Mouse (Mus musculus) lung, postnatal 0 days (tissue): Measurements from ENCODE around the gene Cox20. TPM values are rescaled to one million over a fixed set of nuclear protein-coding genes. Genes with fewer than 3 reads are reported as not detected.
A peak's percentile ranks its signal among the peaks of the same experiment; 100 is the strongest.

ENCODE experiments used
- ATAC-seq: fragments of 200-750 bp; cut with Nextera tagmentation; 2 replicates; pipeline ENCODE4 v1.8.0; 2017; ENCODE audit warnings: moderate library complexity
- DNase-seq: peaks from one replicate; pipeline ENCODE4 v3.0.0-alpha.2; 2016; ENCODE audit warnings: low spot score
- H3K27ac ChIP-seq: fragments of 300-500 bp; sonication (generic); 2 replicates; pipeline ENCODE4 v1.5.1; 2014; ENCODE audit warnings: antibody characterized with exemption, mild to moderate bottlenecking, low read length, mixed read lengths
- H3K27me3 ChIP-seq: fragments of 300-500 bp; sonication (generic); replicated peaks from 2 replicates; pipeline ENCODE4 v1.6.1; 2014; ENCODE audit warnings: low read length, mixed read lengths; ENCODE audit not compliant: insufficient read depth
- H3K36me3 ChIP-seq: fragments of 300-500 bp; sonication (generic); 2 replicates; pipeline ENCODE4 v1.6.1; 2014; ENCODE audit warnings: low read length, mixed read lengths; ENCODE audit not compliant: insufficient read depth
- H3K4me1 ChIP-seq: fragments of 300-500 bp; sonication (generic); 2 replicates; pipeline ENCODE4 v1.6.1; 2014; ENCODE audit warnings: antibody characterized with exemption, low read depth, low read length, mixed read lengths; ENCODE audit not compliant: insufficient read depth
- H3K4me2 ChIP-seq: fragments of 300-500 bp; sonication (generic); replicated peaks from 2 replicates; pipeline ENCODE4 v1.6.1; 2014; ENCODE audit warnings: low read depth, mild to moderate bottlenecking, low read length, moderate library complexity, mixed read lengths
- H3K4me3 ChIP-seq: fragments of 300-500 bp; sonication (generic); 2 replicates; pipeline ENCODE4 v1.5.1; 2014; ENCODE audit warnings: low read depth, low read length
- H3K9ac ChIP-seq: fragments of 300-500 bp; sonication (generic); replicated peaks from 2 replicates; pipeline ENCODE4 v1.6.1; 2014; ENCODE audit warnings: low read depth, mild to moderate bottlenecking
- H3K9me3 ChIP-seq: fragments of 300-500 bp; sonication (generic); 2 replicates; pipeline ENCODE4 v1.6.1; 2016; ENCODE audit warnings: low read length, mixed read lengths
- CTCF ChIP-seq: IDR thresholded peaks from 2 replicates; pipeline ENCODE4 v1.5.1; 2016; ENCODE audit warnings: antibody characterized with exemption, mild to moderate bottlenecking
- EP300 ChIP-seq: IDR thresholded peaks from 2 replicates; pipeline ENCODE4 v1.6.1; 2016; ENCODE audit warnings: antibody characterized with exemption, mild to moderate bottlenecking, control low read depth
- WGBS: fragments of 180-500 bp; shearing (Covaris S2); extraction: QIAGEN DNeasy Blood & Tissue Kit; methylation state at CpG from one replicate; pipeline ENCODE4 v1.1.7; 2014; 5-methylcytosine and 5-hydroxymethylcytosine counted together
- polyA plus RNA-seq: library from polyadenylated mRNA; unstranded; fragments of >200 nt; fragmentation: Nextera tagmentation; extraction: Ambion mirVana; gene quantifications from 2 replicates; pipeline ENCODE4 v1.2.1, GENCODE M21; 2015

The Cox20 gene
- polyA plus RNA-seq, 1 experiment from 2014 or later = 87.1 TPM

GRCm38 (mm10) chr1:178336777-178337481 is 18.0 kb downstream of the Cox20 start:
- 1% methylated on average over 66 of the region's 89 CpGs for WGBS
- peak overlapping the region; percentile 99 for H3K9ac ChIP-seq
- peak overlapping the region; percentile 100 for H3K4me3 ChIP-seq
- peak; percentile 42 for ATAC-seq
- peaks cover 14% of the 10 kb centered on the region; the same call in 1 of the 2 replicates for H3K36me3 ChIP-seq
- DNase-seq = peak; percentile 61
- peak overlapping the region; percentile 73 for H3K4me2 ChIP-seq
- H3K4me1 ChIP-seq = peaks cover 5% of the 10 kb centered on the region; the same call in 1 of the 2 replicates
- no peaks in the 10 kb centered on the region for H3K27me3 ChIP-seq
- peak overlapping the region; percentile 100 for H3K27ac ChIP-seq
- no peak for TF ChIP-seq EP300
- peak; percentile 32 for TF ChIP-seq CTCF
- no peaks in the 10 kb centered on the region for H3K9me3 ChIP-seq

GRCm38 (mm10) chr1:178337551-178338317 is 18.8 kb downstream of the Cox20 start, which contains the start of gene Hnrnpu:
Gene Hnrnpu (minus strand): TSS chr1:178337797.
- peaks cover 5% of the 10 kb centered on the region; the same call in 1 of the 2 replicates for H3K4me1 ChIP-seq
- peak within 1 kb of the TSS; percentile 100 for H3K27ac ChIP-seq
- under 1% methylated on average over 67 of the region's 73 CpGs for WGBS
- H3K36me3 ChIP-seq = peaks cover 7% of the 10 kb centered on the region; the same call in 1 of the 2 replicates
- peak; percentile 98 for DNase-seq
- peak within 1 kb of the TSS; percentile 99 for H3K9ac ChIP-seq
- peak; percentile 87 for ATAC-seq
- no peaks in the 10 kb centered on the region for H3K27me3 ChIP-seq
- peak; percentile 2; the same call in 1 of the 2 replicates for TF ChIP-seq CTCF
- no peak; the same call in 1 of the 2 replicates for TF ChIP-seq EP300
- H3K4me2 ChIP-seq = peak within 1 kb of the TSS; percentile 73
- H3K4me3 ChIP-seq = peak within 1 kb of the TSS; percentile 100
- H3K9me3 ChIP-seq = no peaks in the 10 kb centered on the region

- H3K27me3 ChIP-seq = no peaks in the 10 kb centered on the region
- no peaks in the 10 kb centered on the region for H3K9me3 ChIP-seq
- DNase-seq (peak; percentile 59), ATAC-seq (no peak)
- H3K4me3 ChIP-seq = peak overlapping the region; percentile 100
- peaks cover 5% of the 10 kb centered on the region; the same call in 1 of the 2 replicates for H3K4me1 ChIP-seq
- peak overlapping the region; percentile 100 for H3K27ac ChIP-seq
- 6% methylated on average over 6 of the region's 6 CpGs for WGBS
- 0 out of 2 replicates have a peak, but pooled peaks cover 3% of the 10 kb centered on the region for H3K36me3 ChIP-seq
- TF ChIP-seq CTCF (no peak), EP300 (no peak)
- H3K4me2 ChIP-seq = peak overlapping the region; percentile 73
- peak overlapping the region; percentile 99 for H3K9ac ChIP-seq
These were observed 19.4 kb downstream of the Cox20 start for GRCm38 (mm10) chr1:178338318-178338641.

GRCm38 (mm10) chr1:178340213-178340612 is 21.3 kb downstream of the Cox20 start:
- no peak for TF ChIP-seq EP300
- H3K9ac ChIP-seq = no peak overlapping the region
- no peak overlapping the region for H3K4me3 ChIP-seq
- H3K27ac ChIP-seq = no peak overlapping the region
- no peaks in the 10 kb centered on the region for H3K27me3 ChIP-seq
- H3K9me3 ChIP-seq = no peaks in the 10 kb centered on the region
- no peaks in the 10 kb centered on the region for H3K36me3 ChIP-seq
- H3K4me1 ChIP-seq = no peaks in the 10 kb centered on the region
- H3K4me2 ChIP-seq = no peak overlapping the region
- no peak for ATAC-seq
- DNase-seq = no peak
- WGBS = 94% methylated on average over 2 of the region's 2 CpGs

- Histone ChIP-seq H3K27ac (no peak overlapping the region), H3K27me3 (no peaks in the 10 kb centered on the region), H3K9ac (no peak overlapping the region), H3K4me2 (no peak overlapping the region), H3K4me1 (no peaks in the 10 kb centered on the region), H3K4me3 (no peak overlapping the region), H3K9me3 (no peaks in the 10 kb centered on the region), H3K36me3 (no peaks in the 10 kb centered on the region)
- ATAC-seq (no peak), DNase-seq (no peak)
- TF ChIP-seq CTCF = no peak
- no peak for TF ChIP-seq EP300
- 79% methylated on average over 3 of the region's 3 CpGs for WGBS
These were observed 22.5 kb downstream of the Cox20 start for GRCm38 (mm10) chr1:178341435-178341834.

- Histone ChIP-seq H3K27ac (no peak overlapping the region), H3K4me3 (no peak overlapping the region), H3K27me3 (no peaks in the 10 kb centered on the region), H3K9me3 (no peaks in the 10 kb centered on the region), H3K4me1 (no peaks in the 10 kb centered on the region), H3K36me3 (no peaks in the 10 kb centered on the region), H3K9ac (no peak overlapping the region), H3K4me2 (no peak overlapping the region)
- TF ChIP-seq EP300 = no peak
- TF ChIP-seq CTCF = no peak
- WGBS = 55% methylated on average over 1 of the region's 1 CpGs
- DNase-seq (no peak), ATAC-seq (no peak)
These were observed 23.1 kb downstream of the Cox20 start for GRCm38 (mm10) chr1:178342063-178342462.
